Mouse (Mus musculus): ENCODE measurements around the gene Gm10318.

GRCm38 (mm10) chr10:77839006-77839405 is 13.7 kb upstream of the Gm10318 start:
- TF ChIP-seq POLR2A (IDR thresholded peaks at IDR 0.05; ENCODE audit: borderline replicate concordance, control insufficient read depth, low read depth, low read length) (no peak), CTCF (IDR thresholded peaks at IDR 0.05; ENCODE audit: control insufficient read depth, insufficient read depth, low read length) (no peak)
